Mouse (Mus musculus) midbrain, postnatal 0 days (tissue): ENCODE data around the gene 4930453N24Rik. TPM values are rescaled to one million over a fixed set of nuclear protein-coding genes. Genes with fewer than 3 reads are reported as not detected.

ENCODE experiments used
- ATAC-seq: fragments of 200-750 bp; cut with Nextera tagmentation; 2 replicates; pipeline ENCODE4 v1.8.0; 2017; ENCODE audit warnings: moderate number of reproducible peaks, mild to moderate bottlenecking, moderate TSS enrichment, moderate library complexity; ENCODE audit not compliant: low FRiP score
- DNase-seq: peaks from one replicate; pipeline ENCODE4 v3.0.0-alpha.2; 2015; ENCODE audit warnings: low spot score
- H3K27ac ChIP-seq: fragments of 300-500 bp; sonication (generic); 2 replicates; pipeline ENCODE4 v1.5.1; 2014; ENCODE audit warnings: low read depth, mild to moderate bottlenecking, low read length, mixed read lengths
- H3K27me3 ChIP-seq: fragments of 300-500 bp; sonication (generic); 2 replicates; pipeline ENCODE4 v1.6.1; 2014; ENCODE audit warnings: low read length, control low read depth, mixed read lengths; ENCODE audit not compliant: insufficient read depth
- H3K36me3 ChIP-seq: fragments of 300-500 bp; sonication (generic); 2 replicates; pipeline ENCODE4 v1.6.1; 2014; ENCODE audit warnings: low read length, control low read depth, mixed read lengths; ENCODE audit not compliant: insufficient read depth
- H3K4me1 ChIP-seq: fragments of 300-500 bp; sonication (generic); 2 replicates; pipeline ENCODE4 v1.6.1; 2014; ENCODE audit warnings: mild to moderate bottlenecking, control low read depth, antibody characterized with exemption, low read length, mixed read lengths; ENCODE audit not compliant: insufficient read depth
- H3K4me2 ChIP-seq: fragments of 300-500 bp; sonication (generic); 2 replicates; pipeline ENCODE4 v1.6.1; 2014; ENCODE audit warnings: low read depth, mild to moderate bottlenecking, low read length, mixed read lengths; ENCODE audit not compliant: poor library complexity, severe bottlenecking
- H3K4me3 ChIP-seq: fragments of 300-500 bp; sonication (generic); 2 replicates; pipeline ENCODE4 v1.5.1; 2014; ENCODE audit warnings: low read depth, mild to moderate bottlenecking, low read length, moderate library complexity
- H3K9ac ChIP-seq: fragments of 300-500 bp; sonication (generic); replicated peaks from 2 replicates; pipeline ENCODE4 v1.6.1; 2014; ENCODE audit warnings: mild to moderate bottlenecking, low read length, moderate library complexity, mixed read lengths; ENCODE audit not compliant: poor library complexity, severe bottlenecking
- H3K9me3 ChIP-seq: fragments of 300-500 bp; sonication (generic); 2 replicates; pipeline ENCODE4 v1.6.1; 2016; ENCODE audit warnings: low read length, control low read depth
- CTCF ChIP-seq: IDR thresholded peaks from 2 replicates; pipeline ENCODE4 v1.5.1; 2016; ENCODE audit warnings: antibody characterized with exemption, mild to moderate bottlenecking
- WGBS: fragments of 180-500 bp; shearing (Covaris S2); extraction: QIAGEN DNeasy Blood & Tissue Kit; methylation state at CpG from one replicate; pipeline ENCODE4 v1.1.7; 2014; 5-methylcytosine and 5-hydroxymethylcytosine counted together
- polyA plus RNA-seq: library from polyadenylated mRNA; unstranded; fragments of >200 nt; fragmentation: Nextera tagmentation; extraction: Ambion mirVana; gene quantifications from 2 replicates; pipeline ENCODE4 v1.2.1, GENCODE M21; 2015
- total RNA-seq: library from RNA; depleted of rRNA; stranded (reverse); fragments of >200 nt; gene quantifications from 2 replicates; pipeline ENCODE4 v1.2.3, GENCODE M21; 2014

4930453N24Rik gene
- total and polyA plus RNA-seq, 2 experiments from 2014 or later: 14.2 to 18.1 TPM

- H3K9me3 ChIP-seq: no peaks in the 10 kb centered on the region
- no peak for ATAC-seq
- no peak overlapping the region for H3K9ac ChIP-seq
- WGBS: 90% methylated on average over 7 of the region's 7 CpGs
- H3K27me3 ChIP-seq: no peaks in the 10 kb centered on the region
- H3K4me3 ChIP-seq: no peak overlapping the region
- no peaks in the 10 kb centered on the region for H3K4me1 ChIP-seq
- H3K27ac ChIP-seq: no peak overlapping the region
- no peak for TF ChIP-seq CTCF
- no peak overlapping the region for H3K4me2 ChIP-seq
- no peak for DNase-seq
- no peaks in the 10 kb centered on the region; the same call in 1 of the 2 replicates for H3K36me3 ChIP-seq
Observed at GRCm38 (mm10) chr16:64757666-64758400, 13.1 kb downstream of the 4930453N24Rik start.

DNA sequence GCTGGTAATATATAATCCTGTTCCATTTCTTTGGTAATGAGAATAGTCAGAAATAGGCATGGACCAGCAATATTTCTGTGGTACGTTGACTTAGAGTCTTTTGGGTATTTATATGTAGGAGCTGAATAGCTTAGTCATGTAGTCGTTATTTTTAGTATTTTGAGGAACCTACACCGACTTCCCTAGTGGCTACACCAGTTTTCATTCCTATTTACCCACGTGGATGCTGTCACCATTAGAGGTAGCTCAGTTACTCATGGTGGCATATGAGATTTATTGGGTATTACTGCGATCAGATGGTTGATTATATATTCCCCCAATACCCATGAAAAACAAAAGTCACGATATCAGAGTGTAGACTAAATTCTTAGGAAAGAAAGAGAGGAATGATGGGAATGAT, 14.6 kb downstream of the 4930453N24Rik start:
- ATAC-seq (no peak), DNase-seq (no peak)
- no peaks in the 10 kb centered on the region for H3K4me1 ChIP-seq
- H3K4me3 ChIP-seq: no peak overlapping the region
- H3K9ac ChIP-seq: no peak overlapping the region
- no peaks in the 10 kb centered on the region for H3K27me3 ChIP-seq
- H3K4me2 ChIP-seq: no peak overlapping the region
- no peaks in the 10 kb centered on the region; the same call in 1 of the 2 replicates for H3K36me3 ChIP-seq
- no peak for TF ChIP-seq CTCF
- H3K27ac ChIP-seq: no peak overlapping the region
- no peaks in the 10 kb centered on the region for H3K9me3 ChIP-seq
- WGBS: 86% methylated on average over 6 of the region's 6 CpGs

DNA sequence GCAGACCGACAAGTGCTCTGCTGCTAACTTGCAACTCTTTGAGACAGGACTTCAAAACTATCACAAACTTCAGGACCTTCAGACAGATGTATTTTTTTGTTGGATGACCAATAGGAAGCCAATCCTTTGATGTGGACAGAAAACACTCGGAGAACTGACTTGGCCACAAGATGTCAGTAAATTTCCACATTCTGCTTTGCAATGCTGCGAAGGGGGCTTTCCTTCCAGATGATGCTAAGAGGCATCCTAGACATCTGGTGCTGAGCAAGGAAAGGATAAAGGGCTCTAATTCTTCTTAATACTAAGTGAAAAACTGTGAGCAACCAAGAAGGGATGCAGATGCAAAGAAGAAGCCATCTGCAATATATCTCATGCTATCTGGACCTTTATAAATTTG, 16.2 kb downstream of the 4930453N24Rik start:
- TF ChIP-seq CTCF: peak; percentile 82
- ATAC-seq: peak; percentile 52; the same call in 1 of the 2 replicates
- 45% methylated on average over 3 of the region's 3 CpGs for WGBS
- DNase-seq: peak; percentile 86
- no peak overlapping the region for H3K4me3 ChIP-seq
- no peak overlapping the region for H3K27ac ChIP-seq
- no peak overlapping the region for H3K4me2 ChIP-seq
- no peaks in the 10 kb centered on the region for H3K27me3 ChIP-seq
- no peaks in the 10 kb centered on the region for H3K4me1 ChIP-seq
- no peaks in the 10 kb centered on the region; the same call in 1 of the 2 replicates for H3K36me3 ChIP-seq
- H3K9me3 ChIP-seq: no peaks in the 10 kb centered on the region
- H3K9ac ChIP-seq: no peak overlapping the region

- Histone ChIP-seq H3K4me2 (no peak overlapping the region), H3K9ac (no peak overlapping the region), H3K36me3 (no peaks in the 10 kb centered on the region; the same call in 1 of the 2 replicates), H3K27ac (no peak overlapping the region), H3K4me1 (no peaks in the 10 kb centered on the region), H3K27me3 (no peaks in the 10 kb centered on the region), H3K4me3 (no peak overlapping the region), H3K9me3 (no peaks in the 10 kb centered on the region)
- ATAC-seq (no peak), DNase-seq (no peak)
- 67% methylated on average over 3 of the region's 3 CpGs for WGBS
- TF ChIP-seq CTCF: no peak
Observed at GRCm38 (mm10) chr16:64753990-64754742, 16.8 kb downstream of the 4930453N24Rik start.

DNA sequence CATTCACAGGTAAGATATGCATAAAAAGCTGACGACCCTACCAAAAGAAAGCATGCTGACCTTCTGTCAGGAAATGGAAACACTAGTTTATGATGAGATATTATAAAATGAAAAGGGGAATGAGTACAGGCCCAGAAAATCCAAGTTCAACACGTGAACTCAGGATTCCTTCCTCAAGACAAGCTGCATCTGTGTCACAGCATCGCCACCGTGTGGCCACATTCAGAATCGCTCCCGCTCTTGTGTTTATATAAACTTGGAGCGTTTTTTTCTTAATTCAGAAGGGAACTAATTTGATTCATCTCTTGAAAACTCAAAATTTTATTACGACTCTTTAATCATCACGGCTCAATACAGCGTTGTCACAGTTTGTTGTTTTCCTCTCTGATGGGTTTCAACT, 22.7 kb downstream of the 4930453N24Rik start:
- TF ChIP-seq CTCF: peak; percentile 99
- H3K4me3 ChIP-seq: no peak overlapping the region
- no peak overlapping the region for H3K4me2 ChIP-seq
- H3K36me3 ChIP-seq: no peaks in the 10 kb centered on the region
- H3K4me1 ChIP-seq: no peaks in the 10 kb centered on the region
- no peaks in the 10 kb centered on the region for H3K27me3 ChIP-seq
- no peaks in the 10 kb centered on the region for H3K9me3 ChIP-seq
- DNase-seq (peak; percentile 90), ATAC-seq (no peak)
- 10% methylated on average over 10 of the region's 10 CpGs for WGBS
- no peak overlapping the region for H3K9ac ChIP-seq
- H3K27ac ChIP-seq: no peak overlapping the region

GRCm38 (mm10) chr16:64745089-64745488, 25.9 kb downstream of the 4930453N24Rik start:
- H3K36me3 ChIP-seq: no peaks in the 10 kb centered on the region
- 93% methylated on average over 4 of the region's 4 CpGs for WGBS
- no peak overlapping the region for H3K4me3 ChIP-seq
- no peaks in the 10 kb centered on the region for H3K27me3 ChIP-seq
- DNase-seq (no peak), ATAC-seq (no peak)
- no peak overlapping the region for H3K27ac ChIP-seq
- no peak for TF ChIP-seq CTCF
- H3K9ac ChIP-seq: no peak overlapping the region
- no peaks in the 10 kb centered on the region for H3K4me1 ChIP-seq
- H3K9me3 ChIP-seq: no peaks in the 10 kb centered on the region
- H3K4me2 ChIP-seq: no peak overlapping the region
